Mouse (Mus musculus) central nervous system, embryonic 11.5 days (tissue): ENCODE results near the gene Exog. TPM values are rescaled to one million over a fixed set of nuclear protein-coding genes. Genes with fewer than 3 reads are reported as not detected.

ENCODE experiments used
- polyA plus RNA-seq: library from polyadenylated mRNA; depleted of rRNA; stranded (reverse); fragments of >200 nt; gene quantifications from 2 replicates; pipeline ENCODE4 v1.2.3, GENCODE M21; 2012; rRNA removed

Exog gene
- 17.5 and 18.9 TPM in 2 replicates for polyA plus RNA-seq

DNA sequence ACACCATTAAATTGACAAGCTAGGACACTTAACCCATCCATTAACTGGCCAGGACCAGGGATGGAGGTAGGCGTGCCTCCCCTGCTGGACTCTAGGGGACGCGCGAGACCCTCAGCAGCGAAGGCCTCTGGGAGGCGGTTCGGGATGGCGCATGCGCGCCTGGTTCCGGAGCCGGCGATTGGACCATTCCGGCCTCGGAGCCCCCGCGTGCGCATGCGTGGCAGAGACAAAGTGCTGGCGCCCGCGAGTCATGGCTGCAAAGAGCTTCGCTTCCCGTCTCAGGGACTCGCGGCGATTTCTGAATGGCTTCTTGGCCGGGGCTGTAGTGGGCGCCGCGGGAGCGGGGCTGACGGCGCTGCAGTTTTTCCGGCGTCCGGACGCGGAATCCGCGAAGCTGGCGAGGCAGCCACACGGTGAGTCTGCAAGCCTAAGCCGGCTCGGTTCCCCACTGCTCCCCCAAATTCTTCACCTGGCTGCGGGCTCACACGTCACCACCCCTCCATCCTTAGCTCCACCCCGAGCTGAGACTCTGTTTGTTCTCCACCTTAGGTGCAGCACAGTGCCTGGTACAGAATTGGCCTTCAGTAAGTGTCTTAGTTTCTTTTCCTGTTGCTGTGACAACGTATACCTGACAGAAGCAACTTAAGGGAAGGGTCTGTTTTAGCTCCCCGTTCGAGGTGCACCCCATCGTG lies at the start of gene Exog:
Gene Exog, plus strand, starts transcription at position 206 of the 692 bp plus-strand sequence.

GRCm38 (mm10) chr9:119401801-119402214 lies 42.9 kb upstream of the Exog start, which contains the start of gene Acvr2b:
TSS of gene Acvr2b (plus strand) at chr9:119402118.

Other genes with a start within 250 kb of the Exog start
- gene Slc22a13, start 235.8 kb upstream of the Exog start, polyA plus RNA-seq: 0.05 TPM in 1 of 2 replicates, not detected in the other
- gene Oxsr1, start 122.5 kb upstream of the Exog start, polyA plus RNA-seq: 44.9 and 46.7 TPM in 2 replicates
- 80.0 and 89.0 TPM in 2 replicates for gene Acaa1a, start 105.3 kb upstream of the Exog start, polyA plus RNA-seq
- 5.0 and 5.9 TPM in 2 replicates for gene Myd88, start 103.5 kb upstream of the Exog start, polyA plus RNA-seq
- gene Xylb, start 87.6 kb upstream of the Exog start, polyA plus RNA-seq: 6.5 and 11.1 TPM in 2 replicates
- not detected in 2 replicates for gene Slc22a14, start 79.4 kb upstream of the Exog start, polyA plus RNA-seq
- 34.5 and 46.1 TPM in 2 replicates for gene Acvr2b, start 42.8 kb upstream of the Exog start, polyA plus RNA-seq
- gene Scn5a, start 134.1 kb downstream of the Exog start, polyA plus RNA-seq: 1.7 and 2.3 TPM in 2 replicates